Mouse (Mus musculus) large intestine, adult 2 months (tissue): ENCODE measurements around the gene Prdm5. TPM values are rescaled to one million over a fixed set of nuclear protein-coding genes. Genes with fewer than 3 reads are reported as not detected.

ENCODE experiments used
- DNase-seq: peaks from one replicate; pipeline ENCODE4 v3.0.0-alpha.2; 2012; ENCODE audit warnings: low read depth, low spot score
- WGBS: fragments of 180-500 bp; shearing (Covaris S2); methylation state at CpG from one replicate; pipeline ENCODE4 v1.1.7; 2018; 5-methylcytosine and 5-hydroxymethylcytosine counted together
- polyA plus RNA-seq: library from polyadenylated mRNA; depleted of rRNA; stranded (reverse); fragments of >200 nt; gene quantifications from 2 replicates; pipeline ENCODE4 v1.2.3, GENCODE M21; 2012; rRNA removed

Gene Prdm5
- polyA plus RNA-seq = 0.58 and 0.95 TPM in 2 replicates

DNA sequence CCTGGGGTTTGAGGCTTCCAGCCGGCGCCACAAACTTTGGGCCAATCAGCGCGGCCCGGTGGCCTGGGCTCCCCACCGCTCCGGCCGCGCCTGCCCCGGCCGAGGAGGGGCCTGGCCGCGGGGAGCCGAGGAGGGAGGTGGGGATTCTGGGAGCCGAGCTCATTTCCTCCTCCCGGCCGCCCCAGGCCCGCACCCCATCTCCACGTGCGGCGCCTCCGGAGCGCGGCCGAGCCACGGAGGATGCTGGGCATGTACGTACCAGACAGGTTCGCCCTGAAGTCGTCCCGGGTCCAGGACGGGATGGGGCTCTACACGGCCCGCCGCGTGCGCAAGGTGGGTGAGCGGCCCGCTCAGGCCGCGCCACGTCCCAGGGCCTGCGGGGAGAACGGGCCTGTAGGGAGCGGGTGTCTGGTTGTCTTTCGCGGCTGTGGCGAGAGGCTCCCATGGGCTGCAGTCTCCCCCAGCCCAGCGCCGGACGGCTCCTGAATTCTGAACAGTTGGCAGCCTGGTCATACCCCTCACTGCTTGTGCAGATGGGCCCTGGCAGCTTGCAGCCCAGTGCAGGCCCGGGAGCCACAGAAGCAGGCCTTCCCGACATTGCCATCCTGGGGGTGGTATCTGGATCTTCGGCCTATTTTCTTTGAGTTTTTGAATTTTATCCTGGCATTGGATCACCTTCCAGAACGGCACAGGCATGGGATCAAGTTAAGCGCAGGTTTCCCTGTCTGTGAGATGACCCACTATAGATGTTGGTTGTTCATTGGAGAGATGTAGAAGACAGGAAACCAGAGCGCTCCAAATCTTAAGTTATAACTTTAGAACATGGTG is at the start of gene Prdm5:
Gene Prdm5, plus strand, starts transcription at position 128 of the 828 bp plus-strand sequence.
- WGBS = 6% methylated on average over 56 of the region's 56 CpGs
- no peak for DNase-seq

GRCm38 (mm10) chr6:65739442-65739841 is 39.3 kb upstream of the Prdm5 start:
- no peak for DNase-seq
- 48% methylated on average over 8 of the region's 8 CpGs for WGBS

- DNase-seq = no peak
- WGBS = 79% methylated on average over 1 of the region's 1 CpGs
Observed at GRCm38 (mm10) chr6:65743144-65743870, 35.5 kb upstream of the Prdm5 start.

DNA sequence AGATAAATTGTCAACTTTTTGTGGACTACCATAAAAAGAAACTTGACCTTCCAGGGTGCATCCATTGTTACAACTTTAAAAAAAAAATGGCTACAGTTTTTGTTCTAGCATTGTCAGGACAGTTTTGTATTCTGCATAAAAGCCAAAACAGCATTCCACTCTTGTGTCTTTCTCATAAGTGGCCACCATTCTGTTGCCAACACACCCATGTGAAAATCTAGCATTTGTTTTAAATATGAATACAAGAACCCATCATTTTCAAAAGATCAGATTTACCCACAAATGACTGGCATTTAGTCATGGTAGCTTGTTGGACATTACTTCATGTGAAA is 35.0 kb upstream of the Prdm5 start:
- DNase-seq = no peak

DNA sequence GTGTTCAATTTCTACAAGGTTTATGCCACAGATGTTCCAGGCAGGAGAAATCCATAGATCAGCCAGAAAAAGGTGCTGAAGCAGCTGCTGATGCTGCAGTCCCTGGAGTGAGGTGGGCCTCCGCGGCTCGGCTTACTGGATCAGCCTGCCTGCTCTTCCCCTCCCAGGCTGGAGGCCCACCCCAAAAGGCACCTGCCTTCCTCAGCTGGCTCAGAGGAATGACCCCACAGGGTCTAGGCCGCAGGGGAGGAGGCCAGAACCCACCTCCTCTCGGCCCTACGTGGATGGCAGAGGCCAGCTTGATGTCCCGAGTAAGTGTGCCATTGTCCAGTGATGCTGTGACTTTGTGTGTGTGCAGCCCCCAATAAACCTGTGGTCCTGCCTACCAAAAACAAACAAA is 20.6 kb upstream of the Prdm5 start:
- WGBS = 72% methylated on average over 7 of the region's 7 CpGs

GRCm38 (mm10) chr6:65759174-65759573 is 19.6 kb upstream of the Prdm5 start:
- WGBS = 86% methylated on average over 5 of the region's 5 CpGs
- no peak for DNase-seq

More for the DNA sequence above, 20.6 kb upstream of the Prdm5 start:
- DNase-seq = no peak

- 83% methylated on average over 3 of the region's 3 CpGs for WGBS
- DNase-seq = no peak
Observed at GRCm38 (mm10) chr6:65760073-65760472, 18.7 kb upstream of the Prdm5 start.

- 77% methylated on average over 2 of the region's 2 CpGs for WGBS
- DNase-seq = no peak
Observed at GRCm38 (mm10) chr6:65764459-65764858, 14.3 kb upstream of the Prdm5 start.

- DNase-seq = no peak
- WGBS = 15% methylated on average over 8 of the region's 8 CpGs
Observed at GRCm38 (mm10) chr6:65765057-65765456, 13.7 kb upstream of the Prdm5 start.

DNA sequence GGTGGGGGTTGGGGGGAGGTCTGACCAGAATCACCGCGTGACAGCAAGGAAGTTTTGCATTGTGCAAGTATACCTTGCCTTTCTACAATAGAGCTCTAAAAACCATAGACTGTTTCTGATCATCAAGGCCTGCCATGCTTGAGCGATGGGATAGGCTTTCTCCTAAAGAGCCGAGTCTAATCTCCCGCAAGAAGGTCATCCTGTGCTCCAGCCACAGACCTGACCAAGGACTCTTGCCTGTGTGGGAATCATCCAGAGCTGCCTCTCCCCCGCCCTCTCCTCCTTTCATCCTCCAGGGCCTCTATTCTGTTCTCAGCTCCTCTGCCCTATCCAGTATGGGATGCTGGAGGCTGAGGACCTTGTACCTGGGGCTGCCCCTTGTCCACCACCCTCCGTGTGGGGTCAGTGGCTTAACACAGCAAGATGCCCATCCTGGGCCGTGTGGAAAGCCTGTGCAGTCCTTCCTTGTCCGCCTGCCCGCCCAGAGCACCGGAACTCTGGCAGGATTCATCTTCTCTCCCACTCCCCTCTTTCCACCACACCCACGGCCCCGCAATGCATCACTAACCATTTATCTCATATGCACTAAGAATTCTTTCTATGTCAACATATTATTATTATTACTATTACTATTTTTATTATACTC is 12.9 kb upstream of the Prdm5 start:
- no peak for DNase-seq
- 89% methylated on average over 13 of the region's 13 CpGs for WGBS

DNA sequence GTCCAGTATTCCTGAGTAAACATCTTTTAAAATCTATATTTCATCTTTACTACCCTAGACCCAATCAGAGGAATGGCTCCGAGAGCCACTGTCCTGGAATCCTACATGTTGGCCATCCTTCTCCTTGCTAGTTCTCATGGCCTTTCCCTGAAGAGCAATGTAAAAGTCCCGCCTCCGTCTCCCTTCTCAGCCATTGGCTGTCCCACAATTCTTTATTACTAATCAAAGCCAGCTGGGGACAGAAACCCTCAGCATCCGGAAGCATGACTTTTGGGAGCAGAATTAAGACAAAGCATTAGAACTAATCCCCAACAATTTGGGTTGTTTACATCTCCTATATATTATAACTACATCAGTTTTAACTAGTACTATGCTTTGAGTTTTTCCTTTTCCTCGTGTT is 10.9 kb upstream of the Prdm5 start:
- DNase-seq = no peak
- WGBS = 83% methylated on average over 5 of the region's 5 CpGs

GRCm38 (mm10) chr6:65773566-65773965 is 5.2 kb upstream of the Prdm5 start:
- no peak for DNase-seq
- WGBS = 80% methylated on average over 4 of the region's 4 CpGs

DNA sequence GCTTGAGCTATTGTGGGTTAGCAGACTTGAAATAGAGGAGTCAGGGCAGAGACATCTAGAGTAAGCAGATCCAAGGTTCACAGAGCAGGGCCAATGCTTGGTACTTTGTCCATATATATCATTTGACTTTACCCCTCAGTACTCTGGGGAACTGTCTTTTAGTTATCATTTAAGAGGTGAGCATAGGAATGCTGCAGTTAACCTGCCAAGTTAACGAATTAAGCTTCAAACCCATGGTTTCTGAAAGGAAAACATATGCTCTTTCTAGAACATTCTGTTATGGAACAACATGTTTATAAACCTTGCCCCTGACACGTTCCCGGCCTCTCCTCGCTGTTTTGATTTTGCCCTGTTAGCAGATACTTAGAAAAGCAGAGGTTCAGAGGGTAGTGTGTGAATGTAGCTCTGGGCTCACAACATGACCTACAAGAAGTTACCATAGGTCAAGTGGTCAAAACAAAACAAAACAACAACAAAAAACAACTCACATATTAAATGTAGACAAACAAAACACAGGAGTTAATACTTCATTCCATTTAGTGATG is 973 bp downstream of the Prdm5 start:
- no peak for DNase-seq
- 87% methylated on average over 4 of the region's 4 CpGs for WGBS

- no peak for DNase-seq
- WGBS = 84% methylated on average over 7 of the region's 7 CpGs
Observed at GRCm38 (mm10) chr6:65781441-65781840, 2.7 kb downstream of the Prdm5 start.

GRCm38 (mm10) chr6:65783670-65784069 is 4.9 kb downstream of the Prdm5 start:
- 89% methylated on average over 1 of the region's 1 CpGs for WGBS
- no peak for DNase-seq

GRCm38 (mm10) chr6:65792923-65793322 is 14.1 kb downstream of the Prdm5 start:
- DNase-seq = no peak
- WGBS = 58% methylated on average over 2 of the region's 2 CpGs

DNA sequence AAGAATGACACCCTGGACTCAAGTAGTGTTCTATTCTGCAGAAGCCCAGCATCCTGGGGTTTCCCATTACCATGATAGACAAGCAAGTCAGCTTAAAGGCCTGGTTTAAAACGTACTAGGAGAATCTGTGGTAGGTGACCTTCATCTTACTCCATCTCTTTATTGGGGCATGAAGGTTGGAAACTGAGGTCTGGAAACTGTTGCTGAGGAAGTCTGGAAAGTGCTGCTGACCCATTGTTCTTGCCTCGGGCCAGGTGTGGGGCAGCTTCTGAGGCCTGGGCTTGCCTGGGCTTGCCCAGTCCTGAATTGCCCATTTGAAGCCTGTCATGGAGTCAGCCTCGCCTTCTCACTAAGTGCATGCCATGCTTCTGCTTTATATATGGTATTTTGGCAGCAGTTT is 17.8 kb downstream of the Prdm5 start:
- WGBS = 83% methylated on average over 3 of the region's 3 CpGs

GRCm38 (mm10) chr6:65797276-65797675 is 18.5 kb downstream of the Prdm5 start:
- no peak for DNase-seq
- 77% methylated on average over 2 of the region's 2 CpGs for WGBS

More for the DNA sequence above, 17.8 kb downstream of the Prdm5 start:
- DNase-seq = no peak

- DNase-seq = no peak
- 88% methylated on average over 3 of the region's 3 CpGs for WGBS
Observed at GRCm38 (mm10) chr6:65798390-65798789, 19.6 kb downstream of the Prdm5 start.

DNA sequence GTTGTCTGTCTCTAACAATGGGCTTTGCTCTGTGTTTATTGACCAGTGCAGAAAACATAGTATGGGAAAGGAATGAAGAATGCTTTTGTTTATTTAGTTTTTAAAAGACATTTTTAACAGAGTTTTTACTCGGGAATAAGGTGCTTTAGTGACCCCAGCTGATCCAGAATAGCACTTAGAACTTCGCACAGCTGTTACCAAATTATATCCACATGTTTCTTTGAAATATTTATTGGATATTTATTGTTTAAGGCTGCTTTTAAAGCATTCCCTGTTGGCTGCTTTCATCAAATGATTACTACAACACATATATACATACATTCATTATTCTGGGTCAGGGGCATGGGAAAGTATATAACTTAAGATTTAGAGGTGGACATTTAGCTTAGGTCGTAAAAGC is 32.9 kb downstream of the Prdm5 start:
- 67% methylated on average over 3 of the region's 3 CpGs for WGBS
- DNase-seq = no peak
